Mouse (Mus musculus): ENCODE measurements at regions not wholly inside any gene's neighbourhood (a gene's known extent, or its start where the extent isn't known, plus 50 kb on each side); places are given as distances from the start of the nearest gene placed in this dataset.

DNA sequence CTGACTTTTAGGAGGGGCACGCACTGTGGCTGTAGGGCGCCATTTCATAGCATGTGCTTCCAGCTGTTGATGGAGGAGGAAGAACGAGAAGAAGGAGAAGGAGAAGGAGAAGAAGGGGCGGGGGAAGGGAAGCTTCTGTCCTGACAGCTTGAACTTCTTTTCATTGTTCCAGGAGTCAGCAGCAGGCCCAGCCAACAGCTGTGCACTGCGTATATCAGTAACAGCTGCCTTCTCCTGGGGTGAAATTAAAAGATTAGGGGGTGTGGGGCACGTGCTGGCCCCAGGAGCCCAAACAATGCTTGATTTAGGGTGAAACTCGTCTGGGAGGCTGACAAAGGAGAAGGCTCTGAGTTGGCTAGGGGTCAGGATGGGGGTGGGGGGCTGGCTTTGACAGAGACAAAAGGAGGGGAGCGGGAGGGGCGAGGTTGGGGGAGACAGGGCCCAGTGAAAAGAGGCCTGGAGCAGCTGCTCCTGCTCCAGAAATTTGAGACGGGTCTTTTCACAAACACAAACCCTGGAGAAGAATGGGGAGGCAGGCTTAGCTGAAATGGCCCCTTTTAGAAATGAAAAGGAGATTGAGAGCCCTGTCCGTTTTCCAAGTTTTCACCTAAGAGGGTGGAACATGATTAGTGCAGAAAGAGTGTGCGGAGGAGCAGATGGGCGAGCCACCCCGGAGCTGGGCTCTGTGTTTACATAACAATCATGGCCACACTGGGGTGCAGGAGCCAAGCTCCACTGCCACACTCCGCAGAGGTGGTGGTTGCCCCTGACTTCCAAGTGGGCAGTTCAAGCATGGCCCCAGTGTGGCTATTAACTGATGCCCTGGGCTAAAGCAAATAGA lies 74.3 kb downstream of the Gadd45g start:
- peak overlapping the region; percentile 29; the same call in 1 of the 2 replicates for H3K4me2 ChIP-seq (ENCODE audit: low read depth, low read length, severe bottlenecking)
- H3K9me3 ChIP-seq (ENCODE audit: control insufficient read depth, low read length): no peaks in the 10 kb centered on the region; the same call in 1 of the 2 replicates
- H3K4me1 ChIP-seq (replicated peaks; ENCODE audit: control insufficient read depth, insufficient read depth, low read length): peaks cover 54% of the 10 kb centered on the region
- under 1% methylated on average over 15 of the region's 15 CpGs for WGBS
- no peak overlapping the region for H3K9ac ChIP-seq (ENCODE audit: low read length)
- H3K36me3 ChIP-seq (ENCODE audit: control insufficient read depth, insufficient read depth, low read length): no peaks in the 10 kb centered on the region
- H3K4me3 ChIP-seq (ENCODE audit: low read depth, low read length): no peak overlapping the region
- peaks cover 63% of the 10 kb centered on the region for H3K27me3 ChIP-seq (ENCODE audit: control insufficient read depth, insufficient read depth, low read length)
- peak overlapping the region; percentile 87 for H3K27ac ChIP-seq (ENCODE audit: low read depth, low read length)
- ATAC-seq (replicated peaks; ENCODE audit: low FRiP score) (peak; percentile 81), DNase-seq (ENCODE audit: low spot score) (peak; percentile 92)

DNA sequence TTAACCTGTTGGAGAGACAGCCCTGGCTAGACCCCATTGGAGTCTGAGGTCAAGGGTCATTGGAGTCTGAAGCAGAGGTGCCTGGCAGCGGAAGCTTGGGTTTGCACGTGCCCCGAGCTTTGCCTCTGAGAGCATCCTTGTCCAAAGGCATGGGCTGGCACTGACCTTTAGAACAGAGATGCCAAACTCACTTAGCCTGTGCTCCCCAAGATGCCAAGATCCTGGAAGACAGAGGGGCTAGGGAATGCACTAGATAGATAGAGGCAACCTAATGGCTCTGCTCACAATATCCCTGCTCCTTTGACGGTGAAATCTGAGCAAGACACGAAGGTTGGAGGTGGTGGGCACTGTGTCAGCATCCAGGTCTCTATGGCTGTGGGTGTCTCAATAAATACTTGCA lies 75.1 kb downstream of the Gadd45g start:
- Histone ChIP-seq H3K9me3 (ENCODE audit: control insufficient read depth, low read length) (no peaks in the 10 kb centered on the region), H3K4me3 (ENCODE audit: low read depth, low read length) (no peak overlapping the region), H3K9ac (ENCODE audit: low read length) (no peak overlapping the region), H3K36me3 (ENCODE audit: control insufficient read depth, insufficient read depth, low read length) (no peaks in the 10 kb centered on the region), H3K27ac (ENCODE audit: low read depth, low read length) (peak overlapping the region; percentile 87), H3K4me1 (replicated peaks; ENCODE audit: control insufficient read depth, insufficient read depth, low read length) (peaks cover 52% of the 10 kb centered on the region), H3K27me3 (ENCODE audit: control insufficient read depth, insufficient read depth, low read length) (peaks cover 59% of the 10 kb centered on the region), H3K4me2 (ENCODE audit: low read depth, low read length, severe bottlenecking) (peak overlapping the region; percentile 29; the same call in 1 of the 2 replicates)
- DNase-seq (ENCODE audit: low spot score) (no peak), ATAC-seq (replicated peaks; ENCODE audit: low FRiP score) (no peak)
- WGBS: 26% methylated on average over 5 of the region's 5 CpGs

GRCm38 (mm10) chr13:51926764-51927163 lies 80.3 kb downstream of the Gadd45g start:
- peaks cover 5% of the 10 kb centered on the region; the same call in 1 of the 2 replicates for H3K4me1 ChIP-seq (replicated peaks; ENCODE audit: control insufficient read depth, insufficient read depth, low read length)
- WGBS: 57% methylated on average over 10 of the region's 10 CpGs
- no peak overlapping the region for H3K27ac ChIP-seq (ENCODE audit: low read depth, low read length)
- ATAC-seq (replicated peaks; ENCODE audit: low FRiP score) (peak; percentile 39; the same call in 1 of the 2 replicates), DNase-seq (ENCODE audit: low spot score) (no peak)
- no peak overlapping the region for H3K4me3 ChIP-seq (ENCODE audit: low read depth, low read length)
- H3K36me3 ChIP-seq (ENCODE audit: control insufficient read depth, insufficient read depth, low read length): no peaks in the 10 kb centered on the region
- no peak overlapping the region for H3K9ac ChIP-seq (ENCODE audit: low read length)
- H3K9me3 ChIP-seq (ENCODE audit: control insufficient read depth, low read length): no peaks in the 10 kb centered on the region
- H3K27me3 ChIP-seq (ENCODE audit: control insufficient read depth, insufficient read depth, low read length): peaks cover 41% of the 10 kb centered on the region
- H3K4me2 ChIP-seq (ENCODE audit: low read depth, low read length, severe bottlenecking): no peak overlapping the region

DNA sequence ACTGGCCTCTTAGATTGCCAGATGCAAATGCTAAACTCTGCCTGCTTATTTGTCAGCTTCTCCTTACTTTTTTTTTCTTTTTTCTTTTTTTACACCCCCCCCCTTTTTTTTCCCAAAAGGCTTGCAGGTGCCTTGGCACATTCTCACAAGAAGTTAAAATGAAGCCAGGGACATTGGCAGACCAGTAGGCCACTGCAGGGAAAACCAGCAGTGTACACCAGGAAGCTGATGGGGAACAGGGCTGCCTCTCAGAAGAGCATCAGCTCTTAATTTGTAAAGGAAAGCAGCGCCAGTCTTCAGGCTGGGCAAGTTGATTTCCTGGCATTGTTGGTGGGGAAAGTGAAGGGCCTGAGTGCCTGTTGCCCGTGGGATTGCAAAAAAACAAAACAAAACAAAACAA lies 83.3 kb downstream of the Gadd45g start:
- 69% methylated on average over 2 of the region's 2 CpGs for WGBS
- Histone ChIP-seq H3K36me3 (ENCODE audit: control insufficient read depth, insufficient read depth, low read length) (no peaks in the 10 kb centered on the region), H3K4me3 (ENCODE audit: low read depth, low read length) (no peak overlapping the region), H3K27ac (ENCODE audit: low read depth, low read length) (no peak overlapping the region), H3K27me3 (ENCODE audit: control insufficient read depth, insufficient read depth, low read length) (peaks cover 20% of the 10 kb centered on the region), H3K4me1 (replicated peaks; ENCODE audit: control insufficient read depth, insufficient read depth, low read length) (0 out of 2 replicates have a peak, but pooled peaks cover 3% of the 10 kb centered on the region), H3K9me3 (ENCODE audit: control insufficient read depth, low read length) (no peaks in the 10 kb centered on the region), H3K9ac (ENCODE audit: low read length) (no peak overlapping the region), H3K4me2 (ENCODE audit: low read depth, low read length, severe bottlenecking) (no peak overlapping the region)
- DNase-seq (ENCODE audit: low spot score): no peak
- no peak for ATAC-seq (replicated peaks; ENCODE audit: low FRiP score)

DNA sequence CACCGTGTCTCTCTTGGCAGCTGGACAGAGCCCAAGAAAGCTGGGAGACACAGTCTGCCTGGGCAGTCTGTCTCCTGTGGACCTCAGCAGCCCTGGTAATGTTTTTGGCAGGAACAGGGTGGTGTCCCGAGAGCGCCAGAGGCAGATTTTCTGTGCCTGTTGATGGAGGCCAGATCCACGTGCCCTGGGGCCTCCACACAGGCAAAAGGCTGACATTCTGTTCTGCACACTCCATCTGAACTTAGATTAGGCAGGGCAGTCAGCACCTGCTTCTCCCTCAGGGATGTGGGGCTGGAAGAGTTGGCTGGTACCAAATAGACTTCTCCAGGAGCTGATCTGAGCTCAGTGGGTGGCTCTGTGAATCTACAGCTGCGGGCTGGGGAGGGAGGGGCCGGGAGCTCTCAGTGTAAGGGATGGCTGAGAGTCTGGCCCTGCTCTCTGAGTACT lies 83.8 kb downstream of the Gadd45g start:
- H3K27ac ChIP-seq (ENCODE audit: low read depth, low read length): no peak overlapping the region
- no peak for DNase-seq (ENCODE audit: low spot score)

DNA sequence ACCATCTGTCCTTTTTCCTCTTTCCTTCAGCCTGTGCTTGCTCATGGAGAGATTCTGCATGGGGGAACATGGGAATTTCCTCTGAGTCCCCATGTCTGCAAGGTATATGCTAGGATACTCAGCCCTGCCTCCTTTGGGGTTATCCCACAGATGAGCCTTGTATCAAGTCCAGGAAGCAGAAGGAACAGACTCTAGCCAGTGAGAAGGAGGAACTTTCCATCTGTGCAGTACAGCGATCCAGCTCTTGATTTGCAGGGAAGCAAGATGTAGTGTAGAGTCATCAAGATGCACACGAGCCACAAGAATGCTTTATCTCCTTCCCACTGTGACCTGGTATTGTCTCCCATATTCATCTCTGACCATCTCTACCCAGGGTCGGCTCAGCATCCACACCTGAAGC lies 84.5 kb downstream of the Gadd45g start:
- H3K9ac ChIP-seq (ENCODE audit: low read length): no peak overlapping the region
- H3K27ac ChIP-seq (ENCODE audit: low read depth, low read length): no peak overlapping the region
- WGBS: 90% methylated on average over 3 of the region's 3 CpGs
- H3K9me3 ChIP-seq (ENCODE audit: control insufficient read depth, low read length): no peaks in the 10 kb centered on the region
- ATAC-seq (replicated peaks; ENCODE audit: low FRiP score): no peak
- H3K36me3 ChIP-seq (ENCODE audit: control insufficient read depth, insufficient read depth, low read length): no peaks in the 10 kb centered on the region
- H3K4me2 ChIP-seq (ENCODE audit: low read depth, low read length, severe bottlenecking): no peak overlapping the region
- H3K4me3 ChIP-seq (ENCODE audit: low read depth, low read length): no peak overlapping the region
- H3K27me3 ChIP-seq (ENCODE audit: control insufficient read depth, insufficient read depth, low read length): peaks cover 11% of the 10 kb centered on the region; the same call in 1 of the 2 replicates
- no peak for DNase-seq (ENCODE audit: low spot score)
- 0 out of 2 replicates have a peak, but pooled peaks cover 3% of the 10 kb centered on the region for H3K4me1 ChIP-seq (replicated peaks; ENCODE audit: control insufficient read depth, insufficient read depth, low read length)

More for the DNA sequence above, 83.8 kb downstream of the Gadd45g start:
- ATAC-seq (replicated peaks; ENCODE audit: low FRiP score): no peak
- Histone ChIP-seq H3K4me3 (ENCODE audit: low read depth, low read length) (no peak overlapping the region), H3K9ac (ENCODE audit: low read length) (no peak overlapping the region), H3K36me3 (ENCODE audit: control insufficient read depth, insufficient read depth, low read length) (no peaks in the 10 kb centered on the region), H3K27me3 (ENCODE audit: control insufficient read depth, insufficient read depth, low read length) (peaks cover 16% of the 10 kb centered on the region), H3K4me2 (ENCODE audit: low read depth, low read length, severe bottlenecking) (no peak overlapping the region), H3K4me1 (replicated peaks; ENCODE audit: control insufficient read depth, insufficient read depth, low read length) (0 out of 2 replicates have a peak, but pooled peaks cover 3% of the 10 kb centered on the region), H3K9me3 (ENCODE audit: control insufficient read depth, low read length) (no peaks in the 10 kb centered on the region)
- 49% methylated on average over 6 of the region's 6 CpGs for WGBS

GRCm38 (mm10) chr13:51935827-51936226 lies 89.3 kb downstream of the Gadd45g start:
- ATAC-seq (replicated peaks; ENCODE audit: low FRiP score): no peak
- Histone ChIP-seq H3K9ac (ENCODE audit: low read length) (no peak overlapping the region), H3K4me3 (ENCODE audit: low read depth, low read length) (no peak overlapping the region), H3K27ac (ENCODE audit: low read depth, low read length) (no peak overlapping the region), H3K4me2 (ENCODE audit: low read depth, low read length, severe bottlenecking) (no peak overlapping the region), H3K27me3 (ENCODE audit: control insufficient read depth, insufficient read depth, low read length) (no peaks in the 10 kb centered on the region), H3K36me3 (ENCODE audit: control insufficient read depth, insufficient read depth, low read length) (no peaks in the 10 kb centered on the region), H3K9me3 (ENCODE audit: control insufficient read depth, low read length) (no peaks in the 10 kb centered on the region), H3K4me1 (replicated peaks; ENCODE audit: control insufficient read depth, insufficient read depth, low read length) (no peaks in the 10 kb centered on the region)
- no peak for DNase-seq (ENCODE audit: low spot score)
- 88% methylated on average over 10 of the region's 10 CpGs for WGBS

GRCm38 (mm10) chr13:51936441-51936840 lies 90.0 kb downstream of the Gadd45g start:
- H3K27ac ChIP-seq (ENCODE audit: low read depth, low read length): no peak overlapping the region
- DNase-seq (ENCODE audit: low spot score) (no peak), ATAC-seq (replicated peaks; ENCODE audit: low FRiP score) (no peak)
- H3K9me3 ChIP-seq (ENCODE audit: control insufficient read depth, low read length): no peaks in the 10 kb centered on the region
- H3K4me3 ChIP-seq (ENCODE audit: low read depth, low read length): no peak overlapping the region
- WGBS: 92% methylated on average over 5 of the region's 5 CpGs
- H3K36me3 ChIP-seq (ENCODE audit: control insufficient read depth, insufficient read depth, low read length): no peaks in the 10 kb centered on the region
- no peaks in the 10 kb centered on the region for H3K27me3 ChIP-seq (ENCODE audit: control insufficient read depth, insufficient read depth, low read length)
- no peaks in the 10 kb centered on the region for H3K4me1 ChIP-seq (replicated peaks; ENCODE audit: control insufficient read depth, insufficient read depth, low read length)
- no peak overlapping the region for H3K4me2 ChIP-seq (ENCODE audit: low read depth, low read length, severe bottlenecking)
- no peak overlapping the region for H3K9ac ChIP-seq (ENCODE audit: low read length)
